Mouse (Mus musculus) limb, embryonic 13.5 days (tissue): ENCODE measurements at regions not wholly inside any gene's neighbourhood (a gene's known extent, or its start where the extent isn't known, plus 50 kb on each side); places are given as distances from the start of the nearest gene placed in this dataset.
"Not testable (repeated sequence)": the region's sequence is repeated elsewhere in the genome, so short reads cannot be mapped to it uniquely, and the experiment has no call there.

ENCODE experiments used
- ATAC-seq: fragments of 200-750 bp; cut with Nextera tagmentation; 2 replicates; pipeline ENCODE4 v1.8.0; 2017; ENCODE audit warnings: low read depth, moderate number of reproducible peaks, moderate TSS enrichment; ENCODE audit not compliant: low FRiP score
- H3K27ac ChIP-seq: fragments of 300-500 bp; sonication (generic); 2 replicates; pipeline ENCODE4 v1.5.1; 2015; ENCODE audit warnings: inconsistent platforms, mild to moderate bottlenecking, moderate library complexity
- H3K27me3 ChIP-seq: fragments of 300-500 bp; sonication (generic); 2 replicates; pipeline ENCODE4 v1.6.1; 2015; ENCODE audit warnings: mild to moderate bottlenecking, inconsistent platforms
- H3K36me3 ChIP-seq: fragments of 300-500 bp; sonication (generic); 2 replicates; pipeline ENCODE4 v1.6.1; 2015; ENCODE audit warnings: inconsistent platforms, mild to moderate bottlenecking, moderate library complexity
- H3K4me1 ChIP-seq: fragments of 300-500 bp; sonication (generic); 2 replicates; pipeline ENCODE4 v1.6.1; 2015; ENCODE audit warnings: inconsistent platforms
- H3K4me2 ChIP-seq: fragments of 300-500 bp; sonication (generic); replicated peaks from 2 replicates; pipeline ENCODE4 v1.6.1; 2015; ENCODE audit warnings: inconsistent platforms, mild to moderate bottlenecking, moderate library complexity
- H3K4me3 ChIP-seq: fragments of 300-500 bp; sonication (generic); 2 replicates; pipeline ENCODE4 v1.5.1; 2015; ENCODE audit warnings: moderate library complexity, mild to moderate bottlenecking, inconsistent platforms
- H3K9ac ChIP-seq: fragments of 300-500 bp; sonication (generic); 2 replicates; pipeline ENCODE4 v1.6.1; 2015; ENCODE audit warnings: mild to moderate bottlenecking, inconsistent platforms
- H3K9me3 ChIP-seq: fragments of 300-500 bp; sonication (generic); 2 replicates; pipeline ENCODE4 v1.6.1; 2016; ENCODE audit warnings: inconsistent platforms
- WGBS: fragments of 180-500 bp; shearing (Covaris S2); methylation state at CpG from one replicate; pipeline ENCODE4 v1.1.7; 2015; 5-methylcytosine and 5-hydroxymethylcytosine counted together

DNA sequence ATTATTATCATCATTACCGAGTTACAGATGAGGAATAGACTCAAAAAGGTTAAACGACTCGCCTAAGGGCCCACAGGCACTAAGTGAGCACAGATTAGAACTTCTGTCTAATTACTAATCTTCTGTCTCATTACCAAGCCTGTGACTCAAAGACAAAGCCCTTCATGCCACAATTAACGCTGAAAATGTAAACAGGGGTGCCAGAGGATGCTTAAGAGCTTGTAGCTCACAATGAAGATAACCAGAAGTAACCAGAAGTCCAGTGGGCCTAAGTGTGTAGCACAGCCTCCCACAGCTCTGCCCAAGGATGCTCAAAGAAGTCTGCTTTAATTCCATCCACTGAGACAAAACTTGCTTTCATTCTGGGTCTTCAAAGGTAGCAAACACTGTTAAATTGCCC lies 113.7 kb upstream of the Nabp1 start:
- ATAC-seq, result no peak
- H3K4me3 ChIP-seq, result no peak overlapping the region
- H3K27me3 ChIP-seq, result no peaks in the 10 kb centered on the region
- no peak overlapping the region for H3K9ac ChIP-seq
- H3K4me2 ChIP-seq, result no peak overlapping the region
- H3K27ac ChIP-seq, result no peak overlapping the region
- no peaks in the 10 kb centered on the region for H3K36me3 ChIP-seq
- no peaks in the 10 kb centered on the region for H3K9me3 ChIP-seq
- WGBS, result 26% methylated on average over 4 of the region's 4 CpGs
- peaks cover 5% of the 10 kb centered on the region for H3K4me1 ChIP-seq

DNA sequence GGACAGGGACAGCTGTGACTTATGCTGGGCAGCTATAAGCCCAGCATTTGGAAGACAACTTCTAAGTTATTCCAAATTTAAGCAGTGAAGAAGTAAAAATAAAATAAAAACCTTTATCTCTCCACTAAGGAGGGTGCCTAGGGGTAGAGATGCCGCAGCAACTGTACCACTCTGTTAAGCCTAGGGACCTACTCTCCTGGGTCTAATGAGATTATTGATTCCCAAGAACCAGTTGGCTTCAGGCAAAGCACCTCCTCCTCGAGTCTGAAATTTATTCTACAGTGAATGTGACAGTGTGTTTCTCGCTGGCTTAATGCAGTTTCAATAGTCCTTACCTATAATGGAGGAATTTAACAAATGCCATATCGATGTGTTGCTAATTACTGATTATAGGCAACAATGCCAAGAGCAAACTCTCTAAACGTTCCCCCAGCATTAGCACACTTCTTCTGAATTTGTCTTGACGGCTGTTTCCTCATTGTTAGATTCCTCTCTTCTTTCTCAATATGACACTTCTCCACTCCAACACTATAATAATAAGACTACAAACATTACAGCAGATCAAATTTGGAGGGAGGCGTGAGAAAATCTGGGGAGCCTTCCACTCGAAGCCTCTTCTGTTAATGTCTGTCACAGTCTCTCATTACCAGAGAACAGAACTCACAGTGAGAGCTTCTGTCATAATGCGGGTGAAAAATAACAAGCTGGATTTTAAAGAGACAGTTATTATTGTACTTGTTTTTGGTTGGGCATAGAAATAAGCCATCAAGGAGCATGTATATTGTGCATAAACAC lies 112.6 kb upstream of the Nabp1 start:
- H3K4me1 ChIP-seq, result peaks cover 5% of the 10 kb centered on the region
- no peak overlapping the region for H3K9ac ChIP-seq
- H3K9me3 ChIP-seq, result no peaks in the 10 kb centered on the region
- H3K4me2 ChIP-seq, result no peak overlapping the region
- H3K36me3 ChIP-seq, result no peaks in the 10 kb centered on the region
- H3K27me3 ChIP-seq, result no peaks in the 10 kb centered on the region
- no peak overlapping the region for H3K27ac ChIP-seq
- H3K4me3 ChIP-seq, result no peak overlapping the region
- ATAC-seq, result no peak
- 67% methylated on average over 9 of the region's 9 CpGs for WGBS

- WGBS, result 12% methylated on average over 3 of the region's 3 CpGs
- Histone ChIP-seq H3K4me3 (no peak overlapping the region), H3K27ac (no peak overlapping the region), H3K4me1 (peaks cover 11% of the 10 kb centered on the region), H3K27me3 (no peaks in the 10 kb centered on the region), H3K36me3 (no peaks in the 10 kb centered on the region), H3K9ac (no peak overlapping the region), H3K4me2 (no peak overlapping the region), H3K9me3 (no peaks in the 10 kb centered on the region)
- no peak for ATAC-seq
Observed at GRCm38 (mm10) chr1:51584925-51585424, 106.8 kb upstream of the Nabp1 start.

GRCm38 (mm10) chr1:51583871-51584270 lies 105.6 kb upstream of the Nabp1 start:
- ATAC-seq, result no peak
- Histone ChIP-seq H3K4me3 (no peak overlapping the region), H3K36me3 (no peaks in the 10 kb centered on the region), H3K27me3 (no peaks in the 10 kb centered on the region), H3K27ac (no peak overlapping the region), H3K9ac (no peak overlapping the region), H3K4me1 (peaks cover 11% of the 10 kb centered on the region), H3K4me2 (no peak overlapping the region), H3K9me3 (no peaks in the 10 kb centered on the region)
- WGBS, result 89% methylated on average over 4 of the region's 4 CpGs

DNA sequence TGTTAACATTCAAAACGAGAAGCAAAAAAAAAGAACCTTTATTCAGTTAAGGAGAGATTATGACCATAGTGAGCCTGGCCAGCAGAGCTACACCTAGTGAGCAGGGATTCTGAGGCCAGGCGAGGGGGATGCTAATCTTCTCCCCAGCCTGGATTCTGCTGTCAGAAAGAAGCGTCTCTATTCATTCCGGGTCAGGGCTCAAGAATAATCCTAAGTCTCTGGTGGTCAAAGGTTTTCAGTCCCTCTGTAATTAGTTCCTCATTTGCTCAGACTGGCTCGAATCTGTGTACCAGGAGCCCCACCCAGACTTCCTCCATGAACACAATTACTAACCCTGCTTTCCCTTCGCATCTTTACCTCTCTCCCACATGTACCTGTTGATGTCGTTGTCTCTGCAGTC lies 101.8 kb upstream of the Nabp1 start:
- 17% methylated on average over 7 of the region's 7 CpGs for WGBS
- Histone ChIP-seq H3K9ac (no peak overlapping the region), H3K9me3 (no peaks in the 10 kb centered on the region), H3K36me3 (no peaks in the 10 kb centered on the region), H3K27me3 (no peaks in the 10 kb centered on the region), H3K27ac (no peak overlapping the region), H3K4me3 (no peak overlapping the region), H3K4me2 (no peak overlapping the region), H3K4me1 (peaks cover 11% of the 10 kb centered on the region)
- no peak for ATAC-seq

GRCm38 (mm10) chr1:51577701-51578100 lies 99.5 kb upstream of the Nabp1 start:
- Histone ChIP-seq H3K4me2 (no peak overlapping the region), H3K4me3 (no peak overlapping the region), H3K9ac (no peak overlapping the region), H3K36me3 (no peaks in the 10 kb centered on the region), H3K9me3 (no peaks in the 10 kb centered on the region), H3K27me3 (no peaks in the 10 kb centered on the region), H3K4me1 (peaks cover 5% of the 10 kb centered on the region; the same call in 1 of the 2 replicates), H3K27ac (no peak overlapping the region)
- 94% methylated on average over 2 of the region's 2 CpGs for WGBS
- no peak for ATAC-seq

GRCm38 (mm10) chr1:51572314-51573078 lies 94.3 kb upstream of the Nabp1 start:
- Histone ChIP-seq H3K36me3 (no peaks in the 10 kb centered on the region), H3K4me2 (no peak overlapping the region), H3K27me3 (no peaks in the 10 kb centered on the region), H3K9ac (no peak overlapping the region), H3K4me3 (no peak overlapping the region), H3K9me3 (peaks cover 3% of the 10 kb centered on the region; the same call in 1 of the 2 replicates), H3K4me1 (no peaks in the 10 kb centered on the region), H3K27ac (no peak overlapping the region)
- WGBS, result 69% methylated on average over 8 of the region's 8 CpGs
- no peak for ATAC-seq

DNA sequence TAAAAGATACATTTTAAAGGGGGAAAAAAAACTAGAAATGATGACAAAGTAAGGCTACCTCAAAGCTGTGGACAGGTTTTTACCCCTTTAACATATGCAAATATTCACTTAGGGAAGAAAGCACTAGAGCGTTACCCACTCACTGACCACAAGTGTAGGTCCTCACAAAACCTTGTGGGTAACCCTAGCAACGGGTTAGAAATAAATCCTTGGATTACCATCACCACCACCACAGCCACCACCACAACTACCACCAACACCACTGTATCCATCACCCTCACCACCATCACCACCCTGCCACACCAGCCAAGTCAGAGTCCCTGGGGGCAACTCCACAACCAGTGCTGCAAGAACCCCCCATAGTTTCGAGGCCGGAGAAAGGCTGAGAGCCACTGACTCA lies 91.4 kb upstream of the Nabp1 start:
- no peak for ATAC-seq
- Histone ChIP-seq H3K9me3 (peaks cover 3% of the 10 kb centered on the region; the same call in 1 of the 2 replicates), H3K4me2 (no peak overlapping the region), H3K9ac (no peak overlapping the region), H3K27ac (no peak overlapping the region), H3K4me3 (no peak overlapping the region), H3K4me1 (no peaks in the 10 kb centered on the region), H3K36me3 (no peaks in the 10 kb centered on the region), H3K27me3 (no peaks in the 10 kb centered on the region)
- WGBS, result 96% methylated on average over 4 of the region's 4 CpGs

DNA sequence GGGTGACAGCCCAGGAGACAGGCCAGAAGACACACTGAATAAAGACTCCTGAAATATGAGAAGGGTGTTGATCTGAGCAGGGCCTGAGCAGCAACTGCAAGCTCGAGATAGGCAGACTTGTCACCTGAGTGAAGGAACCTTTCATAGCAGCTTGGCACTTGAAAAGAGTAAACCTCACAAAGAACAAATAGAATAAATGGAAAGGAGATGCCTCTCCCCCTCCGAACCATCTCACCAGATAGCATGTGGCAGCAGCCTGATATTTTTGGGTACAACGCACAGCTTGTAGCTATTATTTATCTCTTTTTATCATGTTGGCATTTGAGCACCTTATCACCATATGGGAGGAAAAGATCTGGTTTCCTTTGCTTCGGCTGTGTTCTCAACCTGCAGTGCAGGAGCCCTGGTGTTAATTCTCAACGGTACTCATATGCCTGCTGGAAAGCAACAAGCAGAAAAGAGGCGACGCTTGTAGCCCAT lies 88.0 kb upstream of the Nabp1 start:
- Histone ChIP-seq H3K4me3 (no peak overlapping the region), H3K36me3 (no peaks in the 10 kb centered on the region), H3K9me3 (peaks cover 3% of the 10 kb centered on the region; the same call in 1 of the 2 replicates), H3K27me3 (no peaks in the 10 kb centered on the region), H3K4me1 (no peaks in the 10 kb centered on the region), H3K4me2 (no peak overlapping the region), H3K9ac (no peak overlapping the region), H3K27ac (no peak overlapping the region)
- ATAC-seq, result no peak
- 49% methylated on average over 7 of the region's 7 CpGs for WGBS

DNA sequence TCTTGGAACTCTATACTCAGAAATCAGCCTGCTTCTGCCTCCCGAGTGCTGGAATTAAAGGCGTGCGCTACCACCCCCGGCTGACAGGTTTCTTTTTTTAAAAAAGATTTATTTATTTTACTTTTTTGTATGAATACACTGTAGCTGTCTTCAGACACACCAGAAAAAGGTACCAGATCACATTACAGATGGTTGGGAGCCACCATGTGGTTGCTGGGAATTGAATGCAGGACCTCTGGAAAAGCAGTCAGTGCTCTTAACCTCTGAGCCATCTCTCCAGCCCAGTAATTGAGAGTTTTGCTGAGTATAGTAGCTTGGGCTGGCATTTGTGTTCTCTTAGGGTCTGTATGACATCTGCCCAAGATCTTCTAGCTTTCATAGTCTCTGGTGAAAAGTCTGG lies 78.4 kb upstream of the Nabp1 start:
- not testable (repeated sequence) for H3K4me3 ChIP-seq, H3K4me1 ChIP-seq, H3K9ac ChIP-seq, ATAC-seq, H3K9me3 ChIP-seq, H3K27me3 ChIP-seq, H3K27ac ChIP-seq, H3K36me3 ChIP-seq, H3K4me2 ChIP-seq
- over 99% methylated on average over 4 of the region's 4 CpGs for WGBS

GRCm38 (mm10) chr1:51553738-51554137 lies 75.5 kb upstream of the Nabp1 start:
- Histone ChIP-seq H3K4me1 (no peaks in the 10 kb centered on the region), H3K9me3 (no peaks in the 10 kb centered on the region), H3K4me2 (no peak overlapping the region), H3K27ac (no peak overlapping the region), H3K4me3 (no peak overlapping the region), H3K36me3 (no peaks in the 10 kb centered on the region), H3K9ac (no peak overlapping the region), H3K27me3 (no peaks in the 10 kb centered on the region)
- WGBS, result 70% methylated on average over 6 of the region's 6 CpGs
- ATAC-seq, result no peak

DNA sequence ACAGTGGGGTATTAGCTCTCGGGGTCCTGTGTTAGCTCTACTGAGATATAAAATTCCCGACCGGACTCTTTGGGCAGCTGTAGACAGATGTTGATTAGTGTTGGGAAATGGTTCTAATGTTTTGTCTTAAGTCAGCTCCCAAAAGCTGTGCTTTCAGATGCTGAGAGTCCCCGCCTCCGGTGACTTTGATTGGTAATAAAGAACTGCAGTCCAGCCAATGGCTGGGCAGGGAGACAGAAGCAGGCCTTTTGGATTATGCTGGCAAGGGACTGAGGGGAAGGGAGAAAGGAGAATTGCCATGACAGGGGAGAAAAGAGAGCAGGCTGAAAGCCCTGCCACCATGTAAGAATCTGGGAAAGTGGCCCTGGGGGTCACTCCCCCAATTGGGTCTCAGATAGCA lies 73.4 kb upstream of the Nabp1 start:
- Histone ChIP-seq H3K4me2 (no peak overlapping the region), H3K9me3 (no peaks in the 10 kb centered on the region), H3K4me3 (no peak overlapping the region), H3K27ac (no peak overlapping the region), H3K27me3 (no peaks in the 10 kb centered on the region), H3K36me3 (no peaks in the 10 kb centered on the region), H3K9ac (no peak overlapping the region), H3K4me1 (no peaks in the 10 kb centered on the region)
- WGBS, result 47% methylated on average over 5 of the region's 5 CpGs
- ATAC-seq, result peak; percentile 51
